Mouse (Mus musculus) MEL (cell line): ENCODE measurements around the gene Tmtc1. TPM values are rescaled to one million over a fixed set of nuclear protein-coding genes. Genes with fewer than 3 reads are reported as not detected.

ENCODE experiments used
- DNase-seq: peaks from one replicate; pipeline ENCODE4 v3.0.0; 2011; ENCODE audit warnings: low read depth, low spot score
- H3K27ac ChIP-seq: 2 replicates; pipeline ENCODE4 v1.5.1; 2012; ENCODE audit warnings: low read depth, mild to moderate bottlenecking, control low read depth, low read length, moderate library complexity; ENCODE audit not compliant: control insufficient read depth
- H3K27me3 ChIP-seq, 2 experiments: fragments of 150-350 bp in 1 of 2; sonication (generic) in 1 of 2; 2 replicates each; pipeline ENCODE4 v1.6.1; 2012; ENCODE audit warnings: low read length in 2 of 2, mild to moderate bottlenecking in 2 of 2, improper control_type of control experiment in 1 of 2, moderate library complexity in 1 of 2; ENCODE audit not compliant: insufficient read depth in 2 of 2, control insufficient read depth in 1 of 2
- H3K36me3 ChIP-seq, 2 experiments: 2 replicates each; pipeline ENCODE4 v1.6.1; 2012 to 2014; ENCODE audit warnings: low read length in 2 of 2, improper control_type of control experiment in 1 of 2, inconsistent platforms in 1 of 2, mild to moderate bottlenecking in 1 of 2; ENCODE audit not compliant: insufficient read depth in 2 of 2, control insufficient read depth in 1 of 2
- H3K4me1 ChIP-seq, 2 experiments: fragments of 150-350 bp in 1 of 2; sonication (generic) in 1 of 2; 2 replicates each; pipeline ENCODE4 v1.6.1; 2012; ENCODE audit warnings: low read length in 2 of 2, improper control_type of control experiment in 1 of 2, mild to moderate bottlenecking in 1 of 2; ENCODE audit not compliant: insufficient read depth in 2 of 2, control insufficient read depth in 1 of 2
- H3K4me3 ChIP-seq, 2 experiments: fragments of 150-350 bp in 1 of 2; sonication (generic) in 1 of 2; 2 replicates each; pipeline ENCODE4 v1.5.1; 2012; ENCODE audit warnings: low read depth in 2 of 2, low read length in 2 of 2, mild to moderate bottlenecking in 2 of 2, moderate library complexity in 2 of 2, control low read depth in 1 of 2, improper control_type of control experiment in 1 of 2; ENCODE audit not compliant: control insufficient read depth in 1 of 2, insufficient read depth in 1 of 2
- H3K79me2 ChIP-seq: 2 replicates; pipeline ENCODE4 v1.6.1; 2012; ENCODE audit warnings: mild to moderate bottlenecking, low read length, moderate library complexity; ENCODE audit not compliant: control insufficient read depth, poor library complexity, insufficient read depth
- H3K9ac ChIP-seq: 2 replicates; pipeline ENCODE4 v1.6.1; 2012; ENCODE audit warnings: low read depth, mild to moderate bottlenecking, control low read depth, low read length, moderate library complexity; ENCODE audit not compliant: control insufficient read depth, poor library complexity, severe bottlenecking
- H3K9me3 ChIP-seq: fragments of 150-350 bp; sonication (generic); replicated peaks from 2 replicates; pipeline ENCODE4 v1.6.1; 2012; ENCODE audit warnings: mild to moderate bottlenecking, low read length, improper control_type of control experiment, moderate library complexity; ENCODE audit not compliant: insufficient read depth
- BHLHE40 ChIP-seq: IDR thresholded peaks from 2 replicates; pipeline ENCODE4 v1.6.1; 2012; ENCODE audit warnings: low read depth, mild to moderate bottlenecking, inconsistent platforms, low read length, improper control_type of control experiment, borderline replicate concordance
- CTCF ChIP-seq, 3 experiments: IDR thresholded peaks in 2 of 3; conservative IDR thresholded peaks in 1 of 3; 2 replicates each; pipeline ENCODE4 v1.5.1; 2011 to 2012; ENCODE audit warnings: low read length in 3 of 3, low read depth in 2 of 3, mild to moderate bottlenecking in 2 of 3, improper control_type of control experiment in 1 of 3, inconsistent platforms in 1 of 3, mixed read lengths in 1 of 3, moderate library complexity in 1 of 3; ENCODE audit not compliant: control insufficient read depth in 1 of 3, insufficient read depth in 1 of 3, poor library complexity in 1 of 3, severe bottlenecking in 1 of 3
- E2F4 ChIP-seq: IDR thresholded peaks from 2 replicates; pipeline ENCODE4 v1.6.1; 2011; ENCODE audit warnings: low read depth, low read length, improper control_type of control experiment, borderline replicate concordance
- EP300 ChIP-seq, 2 experiments: IDR thresholded peaks; 2 replicates each; pipeline ENCODE4 v1.6.1; 2011; ENCODE audit warnings: improper control_type of control experiment in 2 of 2, low read length in 2 of 2, low read depth in 1 of 2, mild to moderate bottlenecking in 1 of 2
- GATA1 ChIP-seq: IDR thresholded peaks from 2 replicates; pipeline ENCODE4 v1.6.1; 2011; ENCODE audit warnings: low read depth, low read length, improper control_type of control experiment
- HCFC1 ChIP-seq: IDR thresholded peaks from 2 replicates; pipeline ENCODE4 v1.6.1; 2012; ENCODE audit warnings: low read depth, mild to moderate bottlenecking, inconsistent platforms, low read length, improper control_type of control experiment, moderate library complexity
- JUND ChIP-seq: IDR thresholded peaks from 2 replicates; pipeline ENCODE4 v1.6.1; 2011; ENCODE audit warnings: low read depth, mild to moderate bottlenecking, improper control_type of control experiment, low read length
- RAD21 ChIP-seq: IDR thresholded peaks from 2 replicates; pipeline ENCODE4 v1.6.1; 2011; ENCODE audit warnings: mild to moderate bottlenecking, low read depth, low read length, improper control_type of control experiment
- TAL1 ChIP-seq: IDR thresholded peaks from 2 replicates; pipeline ENCODE4 v1.6.1; 2012; ENCODE audit warnings: mild to moderate bottlenecking, inconsistent platforms, low read length, moderate library complexity, mixed read lengths
- TCF12 ChIP-seq: IDR thresholded peaks from 2 replicates; pipeline ENCODE4 v1.6.1; 2014; ENCODE audit warnings: low read depth, mild to moderate bottlenecking, inconsistent platforms, low read length, improper control_type of control experiment, moderate library complexity
- USF2 ChIP-seq, 2 experiments: IDR thresholded peaks; 2 replicates each; pipeline ENCODE4 v1.6.1; 2011 to 2012; ENCODE audit warnings: improper control_type of control experiment in 2 of 2, low read length in 2 of 2, borderline replicate concordance in 1 of 2, inconsistent platforms in 1 of 2, low read depth in 1 of 2, mild to moderate bottlenecking in 1 of 2; ENCODE audit not compliant: insufficient read depth in 1 of 2
- ZMIZ1 ChIP-seq: IDR thresholded peaks from 2 replicates; pipeline ENCODE4 v1.6.1; 2012; ENCODE audit warnings: low read depth, mild to moderate bottlenecking, inconsistent platforms, low read length, improper control_type of control experiment, moderate library complexity
- polyA plus RNA-seq, 2 experiments: library from polyadenylated mRNA; stranded (reverse) in 1 of 2; unstranded in 1 of 2; fragments of >175 nt in 1 of 2; fragments of >200 nt in 1 of 2; gene quantifications; 2 replicates each; pipeline versions ENCODE4 v1.2.1 to v1.2.4; 2012; ENCODE audit warnings: low replicate concordance in 2 of 2, low read depth in 1 of 2; ENCODE audit not compliant: insufficient read length in 2 of 2, insufficient read depth in 1 of 2, missing spikeins in 1 of 2
- total RNA-seq: library from RNA; depleted of rRNA; stranded (reverse); fragments of 300-350 nt; gene quantifications from 2 replicates; pipeline ENCODE4 v1.2.3, GENCODE M21; 2012

Gene Tmtc1
- total and polyA plus RNA-seq, 3 experiments, result 0.03 TPM; not detected in 2

DNA sequence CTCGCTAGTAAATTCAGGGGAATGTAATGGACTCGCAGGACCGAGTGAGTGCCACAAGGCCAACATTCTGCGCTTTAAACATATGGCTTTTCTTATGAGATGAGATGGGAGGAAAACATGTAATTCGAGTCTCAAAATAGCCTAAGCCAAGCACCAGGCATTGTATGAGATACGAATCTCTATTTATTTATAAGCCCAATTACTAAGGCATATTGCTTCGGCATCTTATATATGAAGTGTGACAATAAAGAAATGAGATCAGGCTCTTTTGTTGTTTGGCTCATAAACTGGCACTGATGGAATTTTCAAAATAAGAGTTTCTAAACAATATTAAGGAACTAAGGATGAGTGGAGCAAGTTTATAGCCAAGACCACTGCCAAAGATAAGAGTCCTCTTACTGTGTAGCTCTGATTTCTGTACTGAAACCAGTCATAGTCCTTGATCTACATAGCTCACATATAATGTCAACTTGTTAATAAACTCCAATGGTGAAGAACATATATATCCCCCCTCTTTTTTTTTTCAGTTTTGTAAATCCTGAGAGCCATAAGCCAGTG is 84.8 kb downstream of the Tmtc1 start:
- Histone ChIP-seq H3K4me3 (no peak overlapping the region), H3K36me3 (no peaks in the 10 kb centered on the region), H3K4me1 (no peaks in the 10 kb centered on the region), H3K9ac (no peak overlapping the region), H3K79me2 (no peaks in the 10 kb centered on the region), H3K27ac (no peak overlapping the region), H3K9me3 (no peaks in the 10 kb centered on the region), H3K27me3 (no peaks in the 10 kb centered on the region)
- no peak for DNase-seq
- TF ChIP-seq TAL1 (no peak), CTCF (IDR thresholded peaks at IDR 0.05 in 2 of 3, conservative IDR thresholded peaks at IDR 0.05 in 1 of 3; ENCODE audit: control insufficient read depth in 1 of 3, insufficient read depth in 1 of 3, low read depth in 2 of 3, low read length in 3 of 3, poor library complexity in 1 of 3, severe bottlenecking in 1 of 3) (no peak), USF2 (IDR thresholded peaks at IDR 0.05; ENCODE audit: borderline replicate concordance in 1 of 2, insufficient read depth in 1 of 2, low read depth in 1 of 2, low read length in 2 of 2) (no peak)

- Histone ChIP-seq H3K4me1 (no peaks in the 10 kb centered on the region), H3K9me3 (no peaks in the 10 kb centered on the region), H3K27ac (no peak overlapping the region), H3K27me3 (no peaks in the 10 kb centered on the region), H3K79me2 (no peaks in the 10 kb centered on the region), H3K4me3 (no peak overlapping the region), H3K9ac (no peak overlapping the region), H3K36me3 (no peaks in the 10 kb centered on the region)
- DNase-seq, result no peak
- no peak for TF ChIP-seq USF2 (IDR thresholded peaks at IDR 0.05; ENCODE audit: borderline replicate concordance in 1 of 2, insufficient read depth in 1 of 2, low read depth in 1 of 2, low read length in 2 of 2)
These were observed 85.5 kb downstream of the Tmtc1 start for GRCm38 (mm10) chr6:148358580-148359246.

GRCm38 (mm10) chr6:148356141-148356540 is 88.0 kb downstream of the Tmtc1 start:
- TF ChIP-seq ZMIZ1 (no peak), E2F4 (no peak), RAD21 (no peak), EP300 (IDR thresholded peaks at IDR 0.05; ENCODE audit: low read depth in 1 of 2, low read length in 2 of 2) (no peak), BHLHE40 (no peak), TCF12 (no peak), GATA1 (no peak), JUND (no peak), HCFC1 (no peak), USF2 (IDR thresholded peaks at IDR 0.05; ENCODE audit: borderline replicate concordance in 1 of 2, insufficient read depth in 1 of 2, low read depth in 1 of 2, low read length in 2 of 2) (no peak)
- no peak overlapping the region for H3K27ac ChIP-seq
- no peak for DNase-seq
- no peak overlapping the region for H3K4me3 ChIP-seq
- no peaks in the 10 kb centered on the region for H3K79me2 ChIP-seq
- H3K36me3 ChIP-seq, result no peaks in the 10 kb centered on the region
- H3K4me1 ChIP-seq, result no peaks in the 10 kb centered on the region
- H3K27me3 ChIP-seq, result no peaks in the 10 kb centered on the region
- no peak overlapping the region for H3K9ac ChIP-seq
- H3K9me3 ChIP-seq, result no peaks in the 10 kb centered on the region
